Mouse (Mus musculus): ENCODE results near the gene Tnp1.

Tnp1 gene

GRCm38 (mm10) chr1:73015731-73016130 is at the start of gene Tnp1:
Gene Tnp1 (minus strand): TSS chr1:73015909.
- no peak for DNase-seq

DNA sequence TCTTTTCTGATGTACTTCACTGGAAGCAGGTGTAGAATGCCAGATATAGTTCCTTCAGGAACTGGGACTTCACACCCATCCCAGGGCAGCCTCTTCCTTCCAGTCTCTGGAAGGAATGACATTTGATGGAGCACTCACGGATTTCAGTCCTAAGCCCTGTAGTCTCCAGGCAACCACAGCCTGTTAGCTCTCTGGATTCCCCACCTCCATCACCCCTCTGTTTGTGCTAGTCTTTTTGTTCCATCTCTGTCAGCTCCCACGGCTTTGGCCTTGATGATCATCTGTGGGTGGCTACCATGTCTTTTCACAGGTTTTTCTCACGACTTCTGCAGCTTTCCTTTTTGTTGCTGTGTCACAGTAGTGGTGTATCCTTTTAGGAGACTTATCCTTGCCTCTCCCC is 48.6 kb upstream of the Tnp1 start:
- no peak for DNase-seq

- no peak for DNase-seq
Observed at GRCm38 (mm10) chr1:73061491-73062233, 46.0 kb upstream of the Tnp1 start.

DNA sequence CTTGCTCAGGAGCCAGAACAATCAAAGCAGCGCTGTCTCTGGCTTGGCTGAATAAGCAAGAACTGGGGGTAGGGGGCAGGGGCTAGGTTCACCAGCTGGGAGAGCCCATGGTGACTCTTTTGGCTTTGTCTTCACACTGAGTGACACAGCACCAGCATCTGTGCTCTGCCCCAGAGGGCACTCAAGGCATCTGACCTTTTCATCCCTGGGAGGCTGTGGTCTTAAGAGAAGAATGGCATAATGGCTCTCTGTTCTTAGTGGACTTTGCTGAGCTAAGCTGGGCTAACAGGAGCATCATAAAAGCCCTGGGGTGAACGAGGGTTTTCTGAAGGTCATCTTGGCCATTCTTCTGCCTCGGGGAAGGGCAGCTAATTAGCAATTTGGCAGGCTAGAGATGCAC is 44.6 kb upstream of the Tnp1 start:
- no peak for DNase-seq

GRCm38 (mm10) chr1:73056266-73057001 is 40.7 kb upstream of the Tnp1 start:
- no peak for DNase-seq

- DNase-seq, result no peak
Observed at GRCm38 (mm10) chr1:73055820-73056219, 40.1 kb upstream of the Tnp1 start.

DNA sequence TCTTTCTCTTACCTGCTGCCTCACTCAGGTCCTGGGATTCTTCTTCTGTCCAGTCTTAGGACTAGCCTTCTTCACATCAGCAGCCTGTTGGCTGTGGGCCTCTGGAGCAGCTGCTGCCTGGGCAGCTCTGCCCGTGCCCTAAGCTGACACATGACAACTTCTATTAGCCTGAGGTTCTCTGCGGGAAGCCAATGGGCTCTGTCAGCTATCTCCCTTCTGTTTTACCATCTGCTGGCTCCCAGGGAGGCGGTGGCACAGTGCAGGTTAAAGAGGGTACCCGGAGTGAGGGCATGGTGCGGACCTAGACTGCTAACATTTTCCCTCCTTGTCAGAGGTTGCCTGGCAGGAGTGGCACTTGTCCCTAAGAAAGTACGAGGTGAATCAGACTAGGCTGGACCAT is 39.5 kb upstream of the Tnp1 start:
- no peak for DNase-seq

DNA sequence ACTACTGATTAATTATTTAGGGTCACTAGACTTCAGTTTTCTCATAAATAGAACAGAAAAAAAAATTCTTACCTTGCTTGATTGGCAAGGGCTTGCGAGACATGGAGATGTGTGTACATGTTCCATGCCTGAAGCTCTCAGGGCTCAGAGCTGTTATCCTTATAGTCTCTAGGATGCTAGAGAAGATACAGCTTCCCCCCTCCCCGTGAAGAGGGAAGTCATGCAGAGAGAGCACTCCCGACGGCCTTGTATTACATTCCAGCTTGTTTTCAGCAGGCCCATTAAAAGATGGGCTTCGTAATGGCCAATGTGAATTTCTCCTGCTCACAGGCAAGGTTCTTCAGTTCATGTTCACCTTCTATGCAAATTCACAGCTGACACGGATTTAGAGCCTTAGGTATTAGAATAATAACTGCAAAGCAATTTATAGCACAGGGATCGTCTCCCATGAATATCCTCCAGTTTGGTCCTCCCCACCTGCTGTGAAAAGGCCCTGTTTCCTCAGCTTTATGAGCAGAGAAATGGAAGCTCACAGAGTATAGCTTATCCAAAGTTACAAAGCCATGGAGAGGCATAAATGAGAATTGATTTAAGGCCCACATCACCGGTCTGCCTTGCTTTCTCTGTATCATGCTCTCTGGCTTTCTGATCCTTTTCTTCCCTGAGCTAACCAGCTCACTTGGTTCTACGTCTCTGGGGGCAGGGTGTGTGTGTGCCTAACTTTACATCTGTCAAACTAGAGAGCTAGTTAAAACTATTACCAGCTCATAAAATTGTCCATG is 38.0 kb upstream of the Tnp1 start:
- no peak for DNase-seq

DNA sequence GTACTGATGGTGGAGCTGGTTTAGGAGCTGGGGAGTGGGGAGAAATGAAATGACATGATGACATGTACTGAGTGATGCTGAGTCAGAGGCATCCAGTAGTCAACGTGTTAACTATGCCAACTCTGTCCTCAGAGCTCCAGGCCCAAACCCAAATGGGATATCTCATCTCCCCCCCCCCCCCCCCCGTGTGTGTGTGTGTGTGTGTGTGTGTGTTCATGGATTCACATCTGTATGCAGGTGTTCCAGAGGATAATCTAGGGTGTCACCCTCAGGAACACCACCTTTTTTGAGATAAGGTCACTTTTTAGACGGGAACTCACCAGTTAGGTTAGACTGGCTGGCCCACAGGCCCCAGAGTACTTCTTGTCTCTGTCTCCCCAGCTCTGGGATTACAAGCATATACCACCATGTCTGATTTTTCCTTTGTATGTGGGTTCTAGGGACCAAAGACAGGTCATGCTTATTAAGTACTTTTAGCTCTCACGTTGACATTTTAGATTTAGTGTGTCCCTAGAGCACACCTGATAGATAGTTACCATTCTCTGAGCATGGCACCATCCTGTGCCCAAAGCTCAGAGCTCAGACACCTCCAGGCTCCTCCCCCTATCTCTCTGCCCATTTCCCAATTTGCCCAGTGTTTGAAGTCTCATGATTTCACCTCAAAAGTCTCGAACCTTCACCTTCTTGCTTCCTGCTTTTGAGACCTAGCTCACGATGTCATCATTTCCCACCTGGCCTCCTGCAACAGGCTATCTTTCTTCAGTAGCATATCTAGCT is 31.4 kb upstream of the Tnp1 start:
- DNase-seq, result no peak

GRCm38 (mm10) chr1:73045948-73046685 is 30.4 kb upstream of the Tnp1 start:
- no peak for DNase-seq

DNA sequence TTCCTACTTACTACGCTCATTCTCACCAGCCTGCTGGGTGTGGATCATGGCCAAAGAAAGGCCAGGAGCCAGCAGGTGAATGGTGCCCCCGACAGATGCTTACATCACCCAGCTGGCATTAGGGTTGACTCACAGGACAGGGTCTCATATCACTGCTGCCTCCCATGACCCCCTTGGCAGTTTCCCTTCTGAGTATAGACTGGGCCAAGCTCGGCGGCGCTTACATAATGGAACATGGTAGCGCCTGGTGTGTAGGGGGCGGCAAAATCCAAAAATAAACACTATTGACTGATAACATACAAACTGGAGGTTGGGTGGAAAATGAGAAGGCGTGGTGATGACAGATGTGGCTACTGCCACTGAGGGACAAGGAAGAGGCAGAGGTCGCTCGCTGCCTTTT is 28.0 kb upstream of the Tnp1 start:
- DNase-seq, result no peak

DNA sequence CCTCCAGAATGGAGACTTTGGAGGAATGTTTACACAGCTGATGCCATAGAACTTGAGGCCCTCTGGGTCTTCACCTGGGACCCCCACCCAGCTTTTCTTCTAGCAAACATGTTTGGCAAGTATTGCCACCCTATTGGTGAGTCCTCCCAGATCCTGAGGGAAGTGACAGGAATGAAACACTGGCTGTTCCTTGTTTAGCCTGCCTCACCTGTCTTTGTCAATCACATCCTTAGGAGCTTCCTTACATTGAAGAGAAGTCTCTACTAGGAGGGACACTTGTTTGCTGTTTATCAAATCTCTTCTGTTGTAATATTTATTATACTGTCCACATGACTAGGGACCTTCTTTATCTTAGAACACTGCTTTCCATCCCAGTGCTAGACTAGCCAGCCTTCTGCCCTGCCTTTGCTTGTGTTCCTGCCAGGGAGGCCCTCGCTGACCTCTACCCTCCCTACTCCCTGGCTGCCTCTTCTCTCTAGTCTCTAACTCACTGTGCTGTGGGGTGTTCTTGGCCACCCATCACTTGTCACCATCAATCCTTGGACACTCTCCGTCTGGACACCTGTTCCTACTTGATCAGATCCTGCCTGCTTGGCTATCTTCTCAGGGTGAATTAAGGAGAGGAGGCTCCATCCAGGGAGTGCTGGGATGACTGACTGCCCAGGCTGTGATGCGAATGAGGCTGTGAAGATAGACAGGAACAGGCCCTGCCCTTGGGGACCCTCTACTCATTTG is 25.1 kb upstream of the Tnp1 start:
- DNase-seq, result no peak

- no peak for DNase-seq
Observed at GRCm38 (mm10) chr1:73038532-73038931, 22.8 kb upstream of the Tnp1 start.

DNA sequence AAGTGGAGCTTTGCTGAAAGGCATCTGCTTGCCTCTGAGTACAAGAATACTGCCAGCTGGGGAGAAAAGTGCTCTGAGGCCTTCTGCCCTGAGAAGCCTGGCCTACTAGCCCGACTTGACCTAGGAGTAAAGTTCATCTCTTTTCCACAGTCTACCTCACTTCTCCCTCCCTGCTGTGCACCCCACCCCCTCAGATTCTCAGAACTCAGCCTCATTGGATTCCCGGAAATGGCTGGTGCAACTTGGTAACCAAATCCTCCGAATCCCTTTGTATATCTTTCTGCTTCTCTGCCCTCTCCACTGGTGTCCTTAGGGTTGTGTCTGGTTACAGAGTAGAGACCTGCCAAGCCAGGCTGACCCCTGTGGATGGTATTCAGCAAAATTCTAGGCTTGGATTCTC is 20.8 kb upstream of the Tnp1 start:
- no peak for DNase-seq

DNA sequence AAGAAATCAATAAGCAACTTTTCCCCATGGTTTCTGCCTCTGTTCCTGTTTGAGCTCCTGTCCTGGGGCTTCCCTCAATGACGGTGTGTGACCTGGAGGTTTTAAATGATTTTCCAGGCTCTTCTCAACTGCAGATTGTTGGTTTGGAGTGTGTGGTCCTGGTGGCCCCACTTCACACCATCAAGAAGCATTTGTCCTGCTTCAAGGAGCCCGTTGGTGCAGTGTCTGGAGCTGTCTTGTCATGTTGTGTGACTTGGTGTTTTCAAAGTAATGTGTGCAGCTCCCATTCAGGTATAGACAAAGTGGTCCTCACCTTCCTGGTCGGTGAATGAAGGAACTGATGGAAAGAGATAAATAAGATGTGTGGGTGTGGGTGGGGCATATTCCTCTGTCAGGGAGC is 20.0 kb upstream of the Tnp1 start:
- no peak for DNase-seq

GRCm38 (mm10) chr1:73032491-73032890 is 16.8 kb upstream of the Tnp1 start:
- DNase-seq, result no peak

- DNase-seq, result no peak
Observed at GRCm38 (mm10) chr1:73028741-73029140, 13.0 kb upstream of the Tnp1 start.

DNA sequence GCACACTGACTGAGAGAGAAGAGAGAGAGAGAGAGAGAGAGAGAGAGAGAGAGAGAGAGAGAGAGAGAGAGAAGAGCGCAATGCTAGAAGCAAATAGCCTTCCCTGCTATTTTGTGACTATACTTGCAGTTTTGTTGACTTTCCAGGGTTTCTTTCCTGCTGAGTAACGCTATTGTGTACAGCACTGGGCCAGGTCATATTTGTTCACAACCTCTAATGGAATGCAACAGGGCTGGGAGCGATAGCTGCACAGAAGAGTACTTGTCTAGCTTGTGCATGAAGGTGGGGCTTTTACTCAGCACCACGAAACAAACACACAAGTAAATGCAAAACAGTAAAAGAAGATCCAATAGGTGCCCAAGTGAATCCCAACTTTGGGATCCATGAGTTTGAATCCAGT is 11.7 kb upstream of the Tnp1 start:
- DNase-seq, result no peak

GRCm38 (mm10) chr1:73026786-73027299 is 11.1 kb upstream of the Tnp1 start:
- DNase-seq, result no peak

GRCm38 (mm10) chr1:73026157-73026556 is 10.4 kb upstream of the Tnp1 start:
- DNase-seq, result no peak

DNA sequence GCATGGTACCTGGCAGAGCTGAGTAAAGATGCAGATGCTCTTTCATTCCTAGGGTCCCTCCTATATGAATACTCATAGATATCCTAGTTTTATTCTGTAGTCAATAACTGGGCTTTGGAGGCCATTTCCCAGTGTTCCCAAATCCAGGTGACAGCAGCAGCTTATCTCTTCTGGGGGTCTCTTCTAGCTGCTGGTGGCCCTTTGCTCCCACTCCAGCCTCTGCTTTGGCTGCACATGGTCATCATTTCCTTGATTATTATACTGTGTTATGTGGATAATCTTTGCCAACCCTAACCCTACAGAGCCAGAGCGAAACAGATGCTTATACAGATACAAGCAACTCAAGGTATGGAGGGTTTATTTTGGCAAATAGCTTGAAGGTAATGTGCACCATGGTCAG is 8.9 kb downstream of the Tnp1 start:
- DNase-seq, result no peak
